Mouse (Mus musculus): ENCODE results near the gene Exosc10. TPM values are rescaled to one million over a fixed set of nuclear protein-coding genes. Genes with fewer than 3 reads are reported as not detected.

Gene Exosc10
- polyA plus RNA-seq, 1 experiment from 2014 or later, result 96.2 TPM

- Histone ChIP-seq H3K27me3 (ENCODE audit: low read depth, poor library complexity, severe bottlenecking) (no peaks in the 10 kb centered on the region), H3K36me3 (peaks cover 31% of the 10 kb centered on the region), H3K9me3 (replicated peaks) (peaks cover 7% of the 10 kb centered on the region; the same call in 1 of the 2 replicates), H3K4me3 (no peak within 1 kb of the TSS), H3K4me1 (peaks cover 4% of the 10 kb centered on the region; the same call in 1 of the 2 replicates), H3K27ac (replicated peaks) (no peak within 1 kb of the TSS)
- DNase-seq (ENCODE audit: low spot score), result no peak
- WGBS, result 91% methylated on average over 14 of the region's 14 CpGs
These were observed 44.3 kb downstream of the Exosc10 start, which contains the start of gene Masp2 for GRCm38 (mm10) chr4:148602357-148603120. Gene Masp2 (plus strand): TSS chr4:148602554.

GRCm38 (mm10) chr4:148603376-148604139 is 45.3 kb downstream of the Exosc10 start:
- peaks cover 6% of the 10 kb centered on the region; the same call in 1 of the 2 replicates for H3K9me3 ChIP-seq (replicated peaks)
- H3K27ac ChIP-seq (replicated peaks), result no peak overlapping the region
- peaks cover 4% of the 10 kb centered on the region; the same call in 1 of the 2 replicates for H3K4me1 ChIP-seq
- DNase-seq (ENCODE audit: low spot score), result no peak
- peaks cover 21% of the 10 kb centered on the region for H3K36me3 ChIP-seq
- no peak overlapping the region for H3K4me3 ChIP-seq
- WGBS, result 67% methylated on average over 10 of the region's 10 CpGs
- H3K27me3 ChIP-seq (ENCODE audit: low read depth, poor library complexity, severe bottlenecking), result no peaks in the 10 kb centered on the region

GRCm38 (mm10) chr4:148604141-148604540 is 45.9 kb downstream of the Exosc10 start:
- Histone ChIP-seq H3K27me3 (ENCODE audit: low read depth, poor library complexity, severe bottlenecking) (no peaks in the 10 kb centered on the region), H3K36me3 (peaks cover 15% of the 10 kb centered on the region), H3K4me1 (peaks cover 4% of the 10 kb centered on the region; the same call in 1 of the 2 replicates), H3K9me3 (replicated peaks) (0 out of 2 replicates have a peak, but pooled peaks cover under 1% of the 10 kb centered on the region), H3K4me3 (no peak overlapping the region), H3K27ac (replicated peaks) (no peak overlapping the region)
- no peak for DNase-seq (ENCODE audit: low spot score)
- 81% methylated on average over 7 of the region's 7 CpGs for WGBS

- H3K36me3 ChIP-seq, result peaks cover 14% of the 10 kb centered on the region
- WGBS, result 88% methylated on average over 3 of the region's 3 CpGs
- no peak overlapping the region for H3K4me3 ChIP-seq
- H3K27ac ChIP-seq (replicated peaks), result no peak overlapping the region
- DNase-seq (ENCODE audit: low spot score), result peak; percentile 65
- H3K27me3 ChIP-seq (ENCODE audit: low read depth, poor library complexity, severe bottlenecking), result no peaks in the 10 kb centered on the region
- H3K4me1 ChIP-seq, result peaks cover 4% of the 10 kb centered on the region; the same call in 1 of the 2 replicates
- no peaks in the 10 kb centered on the region for H3K9me3 ChIP-seq (replicated peaks)
These were observed 46.4 kb downstream of the Exosc10 start for GRCm38 (mm10) chr4:148604541-148605165.

- no peak overlapping the region for H3K4me3 ChIP-seq
- no peak overlapping the region for H3K27ac ChIP-seq (replicated peaks)
- no peaks in the 10 kb centered on the region for H3K27me3 ChIP-seq (ENCODE audit: low read depth, poor library complexity, severe bottlenecking)
- H3K9me3 ChIP-seq (replicated peaks), result no peaks in the 10 kb centered on the region
- 27% methylated on average over 5 of the region's 5 CpGs for WGBS
- peak; percentile 47 for DNase-seq (ENCODE audit: low spot score)
- H3K4me1 ChIP-seq, result peaks cover 4% of the 10 kb centered on the region; the same call in 1 of the 2 replicates
- peaks cover 35% of the 10 kb centered on the region for H3K36me3 ChIP-seq
These were observed 49.5 kb downstream of the Exosc10 start for GRCm38 (mm10) chr4:148607758-148608157.

- no peak overlapping the region for H3K4me3 ChIP-seq
- no peaks in the 10 kb centered on the region for H3K9me3 ChIP-seq (replicated peaks)
- H3K27me3 ChIP-seq (ENCODE audit: low read depth, poor library complexity, severe bottlenecking), result no peaks in the 10 kb centered on the region
- no peak overlapping the region for H3K27ac ChIP-seq (replicated peaks)
- no peak for DNase-seq (ENCODE audit: low spot score)
- WGBS, result 89% methylated on average over 5 of the region's 5 CpGs
- H3K36me3 ChIP-seq, result peaks cover 54% of the 10 kb centered on the region
- H3K4me1 ChIP-seq, result no peaks in the 10 kb centered on the region
These were observed 51.6 kb downstream of the Exosc10 start for GRCm38 (mm10) chr4:148609805-148610204.

- Histone ChIP-seq H3K9me3 (replicated peaks) (no peaks in the 10 kb centered on the region), H3K4me1 (no peaks in the 10 kb centered on the region), H3K4me3 (no peak overlapping the region), H3K27me3 (ENCODE audit: low read depth, poor library complexity, severe bottlenecking) (no peaks in the 10 kb centered on the region), H3K36me3 (peaks cover 64% of the 10 kb centered on the region), H3K27ac (replicated peaks) (no peak overlapping the region)
- DNase-seq (ENCODE audit: low spot score), result no peak
- WGBS, result 79% methylated on average over 5 of the region's 5 CpGs
These were observed 52.6 kb downstream of the Exosc10 start for GRCm38 (mm10) chr4:148610631-148611364.

- H3K4me3 ChIP-seq, result no peak overlapping the region
- H3K27me3 ChIP-seq (ENCODE audit: low read depth, poor library complexity, severe bottlenecking), result no peaks in the 10 kb centered on the region
- 83% methylated on average over 4 of the region's 4 CpGs for WGBS
- no peaks in the 10 kb centered on the region for H3K4me1 ChIP-seq
- H3K36me3 ChIP-seq, result peaks cover 77% of the 10 kb centered on the region
- DNase-seq (ENCODE audit: low spot score), result no peak
- H3K9me3 ChIP-seq (replicated peaks), result no peaks in the 10 kb centered on the region
- H3K27ac ChIP-seq (replicated peaks), result no peak overlapping the region
These were observed 54.3 kb downstream of the Exosc10 start for GRCm38 (mm10) chr4:148612557-148612956.

GRCm38 (mm10) chr4:148613738-148614137 is 55.5 kb downstream of the Exosc10 start:
- H3K27ac ChIP-seq (replicated peaks), result no peak overlapping the region
- peaks cover 89% of the 10 kb centered on the region for H3K36me3 ChIP-seq
- no peak overlapping the region for H3K4me3 ChIP-seq
- H3K4me1 ChIP-seq, result no peaks in the 10 kb centered on the region
- no peaks in the 10 kb centered on the region for H3K27me3 ChIP-seq (ENCODE audit: low read depth, poor library complexity, severe bottlenecking)
- 81% methylated on average over 9 of the region's 9 CpGs for whole genome bisulfite sequencing
- no peak for DNase-seq (ENCODE audit: low spot score)
- no peaks in the 10 kb centered on the region for H3K9me3 ChIP-seq (replicated peaks)

- H3K4me3 ChIP-seq, result no peak overlapping the region
- no peaks in the 10 kb centered on the region for H3K27me3 ChIP-seq (ENCODE audit: low read depth, poor library complexity, severe bottlenecking)
- H3K36me3 ChIP-seq, result peaks cover 100% of the 10 kb centered on the region
- no peak overlapping the region for H3K27ac ChIP-seq (replicated peaks)
- 94% methylated on average over 1 of the region's 1 CpGs for WGBS
- peaks cover 14% of the 10 kb centered on the region for H3K4me1 ChIP-seq
- no peaks in the 10 kb centered on the region for H3K9me3 ChIP-seq (replicated peaks)
- DNase-seq (ENCODE audit: low spot score), result no peak
These were observed 61.6 kb downstream of the Exosc10 start for GRCm38 (mm10) chr4:148619805-148620204.

GRCm38 (mm10) chr4:148620718-148621117 is 62.5 kb downstream of the Exosc10 start:
- H3K4me1 ChIP-seq, result peaks cover 24% of the 10 kb centered on the region
- H3K36me3 ChIP-seq, result peaks cover 96% of the 10 kb centered on the region
- 94% methylated on average over 1 of the region's 1 CpGs for WGBS
- H3K4me3 ChIP-seq, result no peak overlapping the region
- DNase-seq (ENCODE audit: low spot score), result no peak
- H3K27ac ChIP-seq (replicated peaks), result no peak overlapping the region
- no peaks in the 10 kb centered on the region for H3K27me3 ChIP-seq (ENCODE audit: low read depth, poor library complexity, severe bottlenecking)
- no peaks in the 10 kb centered on the region for H3K9me3 ChIP-seq (replicated peaks)

GRCm38 (mm10) chr4:148622485-148622884 is 64.3 kb downstream of the Exosc10 start:
- 100% methylated on average over 4 of the region's 4 CpGs for WGBS
- Histone ChIP-seq H3K27ac (replicated peaks) (no peak overlapping the region), H3K9me3 (replicated peaks) (no peaks in the 10 kb centered on the region), H3K27me3 (ENCODE audit: low read depth, poor library complexity, severe bottlenecking) (no peaks in the 10 kb centered on the region), H3K4me3 (no peak overlapping the region), H3K4me1 (peaks cover 28% of the 10 kb centered on the region), H3K36me3 (peaks cover 78% of the 10 kb centered on the region)
- DNase-seq (ENCODE audit: low spot score), result no peak
